Mouse (Mus musculus) stomach, postnatal 0 days (tissue): ENCODE data around the gene Slc2a4. TPM values are rescaled to one million over a fixed set of nuclear protein-coding genes. Genes with fewer than 3 reads are reported as not detected.

Experiments used
- ATAC-seq: fragments of 200-750 bp; cut with Nextera tagmentation; 2 replicates; pipeline ENCODE4 v1.8.0; 2017; ENCODE audit not compliant: low FRiP score, low TSS enrichment
- DNase-seq: peaks from one replicate; pipeline ENCODE4 v3.0.0-alpha.2; 2016; ENCODE audit warnings: low spot score
- H3K27ac ChIP-seq: fragments of 300-500 bp; sonication (generic); replicated peaks from 2 replicates; pipeline ENCODE4 v1.5.1; 2014; ENCODE audit warnings: mild to moderate bottlenecking, control low read depth
- H3K27me3 ChIP-seq: fragments of 300-500 bp; sonication (generic); 2 replicates; pipeline ENCODE4 v1.6.1; 2014; ENCODE audit warnings: low read length; ENCODE audit not compliant: control insufficient read depth, insufficient read depth
- H3K36me3 ChIP-seq: fragments of 300-500 bp; sonication (generic); 2 replicates; pipeline ENCODE4 v1.6.1; 2014; ENCODE audit warnings: low read length, mixed read lengths; ENCODE audit not compliant: control insufficient read depth, insufficient read depth
- H3K4me1 ChIP-seq: fragments of 300-500 bp; sonication (generic); replicated peaks from 2 replicates; pipeline ENCODE4 v1.6.1; 2014; ENCODE audit warnings: antibody characterized with exemption; ENCODE audit not compliant: control insufficient read depth, insufficient read depth
- H3K4me2 ChIP-seq: fragments of 300-500 bp; sonication (generic); replicated peaks from 2 replicates; pipeline ENCODE4 v1.6.1; 2014; ENCODE audit warnings: low read depth, mild to moderate bottlenecking, control low read depth, moderate library complexity
- H3K4me3 ChIP-seq: fragments of 300-500 bp; sonication (generic); 2 replicates; pipeline ENCODE4 v1.5.1; 2014; ENCODE audit warnings: low read depth, low read length, control low read depth
- H3K9ac ChIP-seq: fragments of 300-500 bp; sonication (generic); 2 replicates; pipeline ENCODE4 v1.6.1; 2014; ENCODE audit warnings: mild to moderate bottlenecking, low read length, control low read depth, mixed read lengths
- H3K9me3 ChIP-seq: fragments of 300-500 bp; sonication (generic); 2 replicates; pipeline ENCODE4 v1.6.1; 2016; ENCODE audit warnings: low read length; ENCODE audit not compliant: control insufficient read depth
- CTCF ChIP-seq: IDR thresholded peaks from 2 replicates; pipeline ENCODE4 v1.5.1; 2016; ENCODE audit warnings: antibody characterized with exemption, low read depth, mild to moderate bottlenecking, moderate library complexity
- EP300 ChIP-seq: optimal IDR thresholded peaks from 2 replicates; pipeline ENCODE3; 2016; ENCODE audit warnings: antibody characterized with exemption
- WGBS: fragments of 180-500 bp; shearing (Covaris S2); extraction: QIAGEN DNeasy Blood & Tissue Kit; methylation state at CpG from one replicate; pipeline ENCODE4 v1.1.7; 2014; 5-methylcytosine and 5-hydroxymethylcytosine counted together
- polyA plus RNA-seq: library from polyadenylated mRNA; unstranded; fragments of >200 nt; fragmentation: Nextera tagmentation; extraction: Ambion mirVana; gene quantifications from 2 replicates; pipeline ENCODE4 v1.2.1, GENCODE M21; 2015

The Slc2a4 gene
- polyA plus RNA-seq, 1 experiment from 2014 or later: 36.4 TPM

DNA sequence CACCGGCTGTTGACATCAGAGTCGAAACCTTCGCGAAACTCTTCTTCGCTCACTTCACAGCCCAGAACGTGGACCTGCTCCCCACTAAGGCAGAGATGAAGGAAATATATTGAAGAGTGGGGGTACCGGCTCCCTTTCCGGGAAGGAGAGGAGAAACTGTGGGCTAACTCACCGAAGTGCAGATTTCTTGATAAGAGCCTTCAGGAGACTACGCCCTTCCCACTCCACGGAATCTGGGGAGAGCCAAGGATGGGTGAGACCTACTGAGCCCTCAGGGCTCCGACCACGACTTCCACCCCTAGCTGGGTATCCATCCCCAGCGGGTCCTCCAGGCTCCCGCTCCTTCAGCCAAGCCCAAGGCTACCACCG lies 31.8 kb upstream of the Slc2a4 start:
- Histone ChIP-seq H3K9ac (peak overlapping the region; percentile 78), H3K36me3 (peaks cover 9% of the 10 kb centered on the region; the same call in 1 of the 2 replicates), H3K9me3 (no peaks in the 10 kb centered on the region), H3K4me1 (no peaks in the 10 kb centered on the region; the same call in 1 of the 2 replicates), H3K4me2 (peak overlapping the region; percentile 89), H3K27ac (peak overlapping the region; percentile 98), H3K27me3 (no peaks in the 10 kb centered on the region), H3K4me3 (peak overlapping the region; percentile 97)
- DNase-seq (no peak), ATAC-seq (no peak; the same call in none of the 2 replicates)
- no peak for TF ChIP-seq CTCF
- no peak for TF ChIP-seq EP300
- WGBS: 2% methylated on average over 16 of the region's 16 CpGs

DNA sequence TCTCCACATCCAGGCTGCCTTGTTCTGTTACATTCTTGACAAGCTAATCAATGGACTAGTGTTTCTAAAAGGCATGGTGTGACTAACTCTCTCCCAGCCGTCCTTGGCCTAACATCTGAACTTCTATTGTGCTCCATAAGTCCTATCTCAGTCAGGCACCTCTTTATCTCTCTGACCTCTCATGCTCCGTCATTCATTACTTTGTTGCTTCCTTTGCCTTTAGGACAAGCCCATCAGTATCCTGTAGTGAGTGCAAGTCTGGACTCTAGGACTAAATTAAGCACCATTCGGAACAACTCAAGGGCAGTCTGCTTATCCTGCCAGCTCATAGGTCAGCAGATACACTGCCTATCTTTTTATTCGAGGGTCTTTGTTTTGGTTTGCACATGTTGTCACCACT lies 28.3 kb upstream of the Slc2a4 start:
- no peak for TF ChIP-seq EP300
- no peak for DNase-seq
- H3K9me3 ChIP-seq: no peaks in the 10 kb centered on the region
- no peak overlapping the region for H3K27ac ChIP-seq
- H3K9ac ChIP-seq: no peak overlapping the region
- no peaks in the 10 kb centered on the region for H3K27me3 ChIP-seq
- no peak overlapping the region for H3K4me3 ChIP-seq
- no peak for ATAC-seq
- no peak overlapping the region for H3K4me2 ChIP-seq
- H3K36me3 ChIP-seq: peaks cover 13% of the 10 kb centered on the region
- WGBS: 79% methylated on average over 4 of the region's 4 CpGs
- H3K4me1 ChIP-seq: no peaks in the 10 kb centered on the region

DNA sequence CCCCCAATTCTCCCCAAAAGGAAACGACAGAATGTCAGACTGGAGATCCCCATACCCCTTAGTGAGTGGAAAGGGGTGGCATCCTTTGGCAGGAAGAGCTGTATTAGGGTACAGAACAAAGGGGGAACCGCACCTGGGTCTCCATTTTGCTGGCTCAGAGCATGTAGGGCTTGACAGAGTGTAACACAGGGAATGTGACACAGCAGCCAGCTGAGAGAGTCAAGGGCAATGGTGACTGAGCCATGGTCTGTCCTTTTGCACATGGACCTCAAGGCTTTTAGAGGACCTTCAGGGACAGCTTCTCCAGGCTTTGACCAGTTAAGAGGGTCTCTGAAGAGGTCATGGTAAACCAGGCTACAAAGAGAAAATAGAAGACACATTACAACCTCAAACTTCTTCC lies 26.9 kb upstream of the Slc2a4 start:
- 94% methylated on average over 2 of the region's 2 CpGs for WGBS
- H3K27ac ChIP-seq: no peak overlapping the region
- TF ChIP-seq CTCF: no peak
- TF ChIP-seq EP300: no peak
- H3K36me3 ChIP-seq: peaks cover 16% of the 10 kb centered on the region
- no peaks in the 10 kb centered on the region for H3K27me3 ChIP-seq
- no peak for ATAC-seq
- H3K4me3 ChIP-seq: no peak overlapping the region
- no peak for DNase-seq
- H3K9me3 ChIP-seq: no peaks in the 10 kb centered on the region
- no peak overlapping the region for H3K9ac ChIP-seq
- H3K4me1 ChIP-seq: no peaks in the 10 kb centered on the region
- H3K4me2 ChIP-seq: no peak overlapping the region

DNA sequence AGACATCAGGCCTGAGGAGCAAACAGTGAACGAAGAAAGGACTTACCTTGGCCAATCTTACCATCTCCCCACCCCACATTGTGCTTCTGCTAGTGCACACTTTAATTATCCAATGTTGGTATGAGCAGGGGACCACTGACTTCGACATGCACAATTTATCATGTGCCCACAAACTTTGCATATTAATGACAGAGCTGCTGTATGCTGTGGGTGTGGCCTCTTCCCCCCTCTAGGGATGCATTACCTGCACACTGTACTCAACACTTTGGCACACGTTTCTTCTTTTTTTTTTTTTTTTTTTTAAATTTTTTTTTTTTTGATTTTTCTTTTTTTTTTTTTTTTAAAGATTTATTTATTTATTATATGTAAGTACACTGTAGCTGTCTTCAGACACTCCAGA lies 22.8 kb upstream of the Slc2a4 start:
- Histone ChIP-seq H3K36me3 (peaks cover 22% of the 10 kb centered on the region), H3K9me3 (no peaks in the 10 kb centered on the region), H3K4me1 (peaks cover 2% of the 10 kb centered on the region; the same call in 1 of the 2 replicates), H3K4me2 (no peak overlapping the region), H3K4me3 (no peak overlapping the region), H3K9ac (no peak overlapping the region), H3K27ac (no peak overlapping the region), H3K27me3 (peaks cover 2% of the 10 kb centered on the region; the same call in 1 of the 2 replicates)
- ATAC-seq: no peak
- WGBS: 44% methylated on average over 3 of the region's 3 CpGs
- no peak for TF ChIP-seq CTCF
- no peak for TF ChIP-seq EP300
- DNase-seq: peak; percentile 30

DNA sequence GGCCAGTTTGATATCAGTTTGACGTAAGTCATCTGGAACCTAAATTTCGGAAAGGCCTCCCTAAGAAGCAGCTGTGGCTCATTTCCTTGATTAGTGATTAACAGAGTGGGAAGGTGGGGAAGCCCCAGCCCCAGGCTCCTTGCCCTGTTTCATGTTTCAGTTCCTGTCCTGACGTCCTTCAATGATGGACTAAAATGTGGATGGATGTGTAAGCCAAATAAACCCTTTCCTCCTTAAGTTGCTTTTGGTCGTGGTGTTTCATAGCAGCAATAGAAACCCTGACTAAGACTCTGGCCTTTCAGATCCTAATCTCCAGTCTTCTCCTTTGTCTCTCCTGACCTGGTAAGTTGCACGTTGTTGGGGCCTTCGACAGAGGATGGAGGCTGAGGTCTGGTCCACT lies 22.2 kb upstream of the Slc2a4 start:
- TF ChIP-seq EP300 (no peak), CTCF (no peak)
- Histone ChIP-seq H3K27me3 (peaks cover 2% of the 10 kb centered on the region; the same call in 1 of the 2 replicates), H3K36me3 (peaks cover 22% of the 10 kb centered on the region), H3K4me1 (peaks cover 2% of the 10 kb centered on the region; the same call in 1 of the 2 replicates), H3K27ac (no peak overlapping the region), H3K4me2 (no peak overlapping the region), H3K9ac (no peak overlapping the region), H3K9me3 (no peaks in the 10 kb centered on the region), H3K4me3 (no peak overlapping the region)
- WGBS: 65% methylated on average over 6 of the region's 6 CpGs
- DNase-seq (no peak), ATAC-seq (no peak)

DNA sequence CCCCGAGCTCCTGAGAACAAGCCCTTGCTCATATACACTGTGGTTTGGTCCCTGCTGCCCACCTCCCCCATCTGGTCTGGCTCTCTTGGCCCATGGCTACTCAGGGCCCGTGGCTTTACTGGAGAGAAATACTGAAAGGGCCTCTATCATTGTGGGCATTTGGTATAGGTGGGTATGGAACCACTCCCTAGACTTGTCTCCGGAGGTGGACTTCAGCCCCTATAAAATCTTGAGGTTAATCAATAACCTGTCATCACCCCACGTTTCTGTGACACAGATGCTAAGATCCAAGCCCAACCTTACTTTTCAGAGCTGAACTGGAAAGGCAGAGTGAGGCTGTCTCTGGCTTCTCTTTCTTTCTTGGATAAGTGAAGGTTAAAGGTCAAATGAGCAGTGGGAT lies 20.8 kb upstream of the Slc2a4 start:
- Histone ChIP-seq H3K4me2 (no peak overlapping the region), H3K27ac (no peak overlapping the region), H3K4me3 (no peak overlapping the region), H3K4me1 (peaks cover 2% of the 10 kb centered on the region; the same call in 1 of the 2 replicates), H3K36me3 (peaks cover 11% of the 10 kb centered on the region; the same call in 1 of the 2 replicates), H3K9me3 (no peaks in the 10 kb centered on the region), H3K9ac (no peak overlapping the region), H3K27me3 (peaks cover 6% of the 10 kb centered on the region; the same call in 1 of the 2 replicates)
- TF ChIP-seq EP300 (no peak), CTCF (no peak)
- 63% methylated on average over 4 of the region's 4 CpGs for WGBS
- ATAC-seq: no peak
- no peak for DNase-seq
